ENCODE assay signal across 18 mouse cellular contexts in genomic region chr13:112857921-112858320, GRCm38 (mm10).
"Had no signal": no experiment of that assay in that cellular context is flagged by ENCODE, and none has a peak within 500 bp of the region (broad histone marks: within the 10 kb centered on the region; RNA-seq: fewer than 3 reads in every experiment).

No protein-coding gene starts in this region.

- H3K4me3 ChIP-seq: lung, embryonic 15.5 days; megakaryocyte, embryonic 14.5 days; midbrain, embryonic 12.5 days; neural tube, embryonic 12.5 days; stomach, embryonic 15.5 days had no signal

- DNase-seq: liver, postnatal 0 days; lung, adult 2 months; lung, postnatal 14 days; lung, postnatal 36 days; midbrain, embryonic 14.5 days; right cerebral cortex, postnatal 14 days; thymus, adult 2 months; thymus, postnatal 25 days; thymus, postnatal 4 days had no signal

- ATAC-seq: liver, postnatal 0 days; lung, postnatal 0 days; midbrain, embryonic 16.5 days had no signal

- H3K9me3 ChIP-seq: lung, embryonic 15.5 days; megakaryocyte, embryonic 14.5 days; midbrain, embryonic 12.5 days; neural tube, embryonic 12.5 days; stomach, embryonic 15.5 days had no signal

- H3K27me3 ChIP-seq: lung, embryonic 15.5 days; midbrain, embryonic 12.5 days; neural tube, embryonic 12.5 days; stomach, embryonic 15.5 days had no signal

- H3K4me2 ChIP-seq: lung, embryonic 15.5 days; midbrain, embryonic 12.5 days; neural tube, embryonic 12.5 days; stomach, embryonic 15.5 days had no signal

- H3K27ac ChIP-seq: lung, embryonic 15.5 days; macrophage; midbrain, embryonic 12.5 days; neural tube, embryonic 12.5 days; stomach, embryonic 15.5 days; stomach, postnatal 0 days had no signal

- H3K9ac ChIP-seq: liver, postnatal 0 days; lung, embryonic 15.5 days; midbrain, embryonic 12.5 days; neural tube, embryonic 12.5 days; stomach, embryonic 15.5 days had no signal
